Mouse (Mus musculus) hindbrain, embryonic 13.5 days (tissue): ENCODE data around the gene AI597479. TPM values are rescaled to one million over a fixed set of nuclear protein-coding genes. Genes with fewer than 3 reads are reported as not detected.

Source experiments
- ATAC-seq: fragments of 200-750 bp; cut with Nextera tagmentation; 2 replicates; pipeline ENCODE4 v1.8.0; 2017; ENCODE audit warnings: moderate TSS enrichment; ENCODE audit not compliant: low FRiP score
- H3K27ac ChIP-seq: fragments of 300-500 bp; sonication (generic); 2 replicates; pipeline ENCODE4 v1.5.1; 2015; ENCODE audit warnings: inconsistent platforms, mild to moderate bottlenecking, moderate library complexity
- H3K27me3 ChIP-seq: fragments of 300-500 bp; sonication (generic); 2 replicates; pipeline ENCODE4 v1.6.1; 2015; ENCODE audit warnings: mild to moderate bottlenecking, inconsistent platforms
- H3K36me3 ChIP-seq: fragments of 300-500 bp; sonication (generic); 2 replicates; pipeline ENCODE4 v1.6.1; 2015; ENCODE audit warnings: mild to moderate bottlenecking, inconsistent platforms
- H3K4me1 ChIP-seq: fragments of 300-500 bp; sonication (generic); replicated peaks from 2 replicates; pipeline ENCODE4 v1.6.1; 2015; ENCODE audit warnings: inconsistent platforms
- H3K4me2 ChIP-seq: fragments of 300-500 bp; sonication (generic); 2 replicates; pipeline ENCODE4 v1.6.1; 2015; ENCODE audit warnings: inconsistent platforms, mild to moderate bottlenecking, moderate library complexity
- H3K4me3 ChIP-seq: fragments of 300-500 bp; sonication (generic); 2 replicates; pipeline ENCODE4 v1.5.1; 2015; ENCODE audit warnings: mild to moderate bottlenecking, inconsistent platforms
- H3K9ac ChIP-seq: fragments of 300-500 bp; sonication (generic); 2 replicates; pipeline ENCODE4 v1.6.1; 2015; ENCODE audit warnings: mild to moderate bottlenecking, inconsistent platforms
- H3K9me3 ChIP-seq: fragments of 300-500 bp; sonication (generic); 2 replicates; pipeline ENCODE4 v1.6.1; 2016; ENCODE audit warnings: inconsistent platforms
- WGBS: fragments of 180-500 bp; shearing (Covaris S2); methylation state at CpG from one replicate; pipeline ENCODE4 v1.1.7; 2015; 5-methylcytosine and 5-hydroxymethylcytosine counted together
- polyA plus RNA-seq: library from polyadenylated mRNA; unstranded; fragments of >200 nt; fragmentation: Nextera tagmentation; extraction: Ambion mirVana; gene quantifications from 2 replicates; pipeline ENCODE4 v1.2.1, GENCODE M21; 2015

Gene AI597479
- polyA plus RNA-seq, 1 experiment from 2014 or later, result 48.3 TPM

DNA sequence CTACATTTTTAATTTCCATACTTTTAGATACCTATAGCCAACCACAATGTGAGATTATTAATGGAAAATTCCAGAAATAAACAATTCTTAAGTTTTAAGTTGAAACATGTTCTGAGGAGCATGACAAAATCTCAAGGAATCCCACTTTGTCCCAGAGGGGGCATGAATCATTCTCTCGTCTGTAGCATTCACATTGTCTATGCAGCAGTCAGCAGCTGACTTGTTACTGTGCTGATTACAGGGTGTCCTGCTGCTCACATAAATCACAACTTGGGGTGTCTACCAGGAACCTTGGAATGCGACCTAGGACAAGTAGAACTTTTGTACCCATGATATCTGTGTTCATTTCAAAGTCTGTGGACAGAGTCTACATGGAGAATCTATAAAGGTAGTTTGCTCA lies 49.0 kb downstream of the AI597479 start:
- Histone ChIP-seq H3K27me3 (no peaks in the 10 kb centered on the region), H3K4me1 (no peaks in the 10 kb centered on the region), H3K27ac (no peak overlapping the region), H3K9ac (no peak overlapping the region), H3K36me3 (0 out of 2 replicates have a peak, but pooled peaks cover 2% of the 10 kb centered on the region), H3K9me3 (no peaks in the 10 kb centered on the region), H3K4me2 (no peak overlapping the region), H3K4me3 (no peak overlapping the region)
- WGBS, result 71% methylated on average over 2 of the region's 2 CpGs
- no peak for ATAC-seq

DNA sequence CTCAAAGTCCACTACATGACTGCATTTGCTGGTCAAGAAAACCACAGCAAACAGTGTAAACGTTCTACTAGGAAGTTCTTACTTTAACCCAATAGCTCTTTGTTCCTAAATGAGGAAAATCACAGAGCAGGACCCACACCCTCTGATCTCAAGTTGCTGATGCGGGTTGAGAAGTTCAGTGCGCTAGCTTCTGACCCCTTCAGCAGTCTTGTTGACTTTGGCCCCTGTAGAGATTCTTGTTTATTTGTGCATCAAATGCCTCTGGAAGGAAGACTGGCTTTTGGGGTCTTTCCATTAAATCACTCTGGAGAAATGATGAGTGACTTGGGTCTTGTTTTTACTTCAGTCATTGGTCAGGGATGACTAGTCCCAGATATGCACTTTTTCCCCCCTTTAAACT lies 51.7 kb downstream of the AI597479 start:
- H3K27me3 ChIP-seq, result no peaks in the 10 kb centered on the region
- H3K36me3 ChIP-seq, result peaks cover 6% of the 10 kb centered on the region; the same call in 1 of the 2 replicates
- H3K9ac ChIP-seq, result no peak overlapping the region
- H3K27ac ChIP-seq, result no peak overlapping the region
- H3K4me3 ChIP-seq, result no peak overlapping the region
- no peaks in the 10 kb centered on the region for H3K4me1 ChIP-seq
- WGBS, result 77% methylated on average over 3 of the region's 3 CpGs
- ATAC-seq, result no peak
- no peaks in the 10 kb centered on the region for H3K9me3 ChIP-seq
- no peak overlapping the region for H3K4me2 ChIP-seq

DNA sequence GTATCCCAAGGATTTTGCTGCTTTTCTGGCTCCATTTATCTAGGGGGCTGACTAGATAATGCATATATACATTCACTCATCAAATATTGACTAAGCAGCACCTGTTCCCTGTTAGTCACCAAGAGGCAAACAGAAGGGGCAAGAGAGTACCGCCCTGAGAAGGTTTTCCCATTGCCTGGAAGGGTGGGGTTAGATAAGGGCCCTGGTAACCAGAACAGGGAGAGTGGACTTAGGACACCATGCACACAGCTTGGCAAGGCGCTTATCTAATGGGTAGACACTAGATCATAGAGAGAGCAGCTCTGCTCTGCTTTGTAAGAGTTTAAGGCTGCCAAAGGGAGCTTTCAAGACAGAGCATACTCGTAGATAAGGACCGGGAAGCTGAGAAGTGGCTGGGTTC lies 54.1 kb downstream of the AI597479 start:
- Histone ChIP-seq H3K4me2 (no peak overlapping the region), H3K9me3 (no peaks in the 10 kb centered on the region), H3K4me3 (no peak overlapping the region), H3K27ac (no peak overlapping the region), H3K9ac (no peak overlapping the region), H3K27me3 (no peaks in the 10 kb centered on the region), H3K4me1 (no peaks in the 10 kb centered on the region), H3K36me3 (peaks cover 6% of the 10 kb centered on the region; the same call in 1 of the 2 replicates)
- WGBS, result 92% methylated on average over 4 of the region's 4 CpGs
- no peak for ATAC-seq

DNA sequence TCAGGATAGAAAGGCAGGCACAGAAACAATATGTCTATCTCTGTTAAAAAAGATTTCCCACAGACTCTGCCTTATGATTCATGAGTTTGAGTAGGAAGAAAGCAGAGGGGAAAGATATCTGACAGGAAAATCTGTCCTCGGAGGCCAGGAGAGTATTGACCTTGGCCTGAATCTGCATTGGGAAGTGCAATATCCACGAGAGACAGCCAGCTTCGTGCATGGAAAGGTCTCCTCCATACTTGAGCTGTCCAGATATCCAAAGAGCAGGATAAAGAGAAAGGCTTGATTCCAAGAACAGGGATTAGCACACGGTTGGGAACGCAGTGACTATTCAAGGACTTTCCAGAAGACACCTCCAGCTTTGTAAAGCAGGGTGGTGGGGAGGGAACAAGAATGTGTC lies 55.0 kb downstream of the AI597479 start:
- WGBS, result 89% methylated on average over 5 of the region's 5 CpGs
- peaks cover 6% of the 10 kb centered on the region; the same call in 1 of the 2 replicates for H3K36me3 ChIP-seq
- no peaks in the 10 kb centered on the region for H3K4me1 ChIP-seq
- H3K9me3 ChIP-seq, result no peaks in the 10 kb centered on the region
- H3K9ac ChIP-seq, result no peak overlapping the region
- H3K4me2 ChIP-seq, result no peak overlapping the region
- no peak overlapping the region for H3K27ac ChIP-seq
- no peaks in the 10 kb centered on the region for H3K27me3 ChIP-seq
- H3K4me3 ChIP-seq, result no peak overlapping the region
- no peak for ATAC-seq

DNA sequence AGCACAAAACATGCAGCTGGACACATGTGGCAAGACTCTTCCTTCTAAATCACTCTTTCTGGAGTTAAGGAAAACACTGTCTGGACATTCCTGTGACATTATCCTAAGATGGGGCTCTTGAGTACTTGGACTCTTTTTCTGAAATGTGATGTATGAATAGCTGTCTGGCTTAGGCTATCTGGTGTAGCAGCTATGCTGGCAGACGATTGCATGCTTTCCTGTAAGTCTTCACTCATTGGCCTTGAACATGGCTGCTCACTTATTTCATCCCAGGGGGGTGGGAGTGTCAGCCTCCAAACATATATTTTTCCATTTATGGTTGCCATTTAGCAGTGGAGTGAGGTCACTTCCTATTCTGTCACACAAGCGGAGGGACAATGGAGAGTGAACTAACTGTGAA lies 56.0 kb downstream of the AI597479 start:
- no peak for ATAC-seq
- 76% methylated on average over 2 of the region's 2 CpGs for WGBS
- peaks cover 6% of the 10 kb centered on the region; the same call in 1 of the 2 replicates for H3K36me3 ChIP-seq

DNA sequence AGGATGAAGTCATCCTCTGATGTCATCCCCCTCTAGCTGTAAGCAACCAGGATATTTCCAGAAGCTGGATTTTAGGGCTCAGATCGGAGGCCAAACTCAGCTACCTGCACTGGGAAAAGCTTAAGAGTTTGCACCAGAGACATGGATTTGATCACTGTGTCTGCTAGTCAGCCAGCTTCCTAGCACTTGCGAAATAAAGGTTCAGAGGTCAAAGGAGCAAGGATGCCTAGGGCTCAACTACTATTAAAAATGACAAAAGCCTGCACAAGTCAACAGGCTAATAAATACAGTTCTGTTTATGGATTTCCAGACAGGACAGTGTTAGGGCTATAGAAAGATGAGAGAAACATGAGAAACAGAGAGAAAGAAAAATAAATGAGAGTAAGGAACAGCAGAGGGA lies 59.4 kb downstream of the AI597479 start:
- H3K9me3 ChIP-seq, result no peaks in the 10 kb centered on the region
- no peak overlapping the region for H3K9ac ChIP-seq
- H3K36me3 ChIP-seq, result no peaks in the 10 kb centered on the region
- no peak for ATAC-seq
- H3K4me2 ChIP-seq, result no peak overlapping the region
- 0 out of 2 replicates have a peak, but pooled peaks cover 7% of the 10 kb centered on the region for H3K27me3 ChIP-seq
- H3K27ac ChIP-seq, result no peak overlapping the region
- 88% methylated on average over 2 of the region's 2 CpGs for WGBS
- no peak overlapping the region for H3K4me3 ChIP-seq
- peaks cover 14% of the 10 kb centered on the region; the same call in 1 of the 2 replicates for H3K4me1 ChIP-seq

More for the DNA sequence above, 56.0 kb downstream of the AI597479 start:
- Histone ChIP-seq H3K4me3 (no peak overlapping the region), H3K9ac (no peak overlapping the region), H3K27ac (no peak overlapping the region), H3K4me1 (0 out of 2 replicates have a peak, but pooled peaks cover 4% of the 10 kb centered on the region), H3K27me3 (no peaks in the 10 kb centered on the region), H3K9me3 (no peaks in the 10 kb centered on the region), H3K4me2 (no peak overlapping the region)

DNA sequence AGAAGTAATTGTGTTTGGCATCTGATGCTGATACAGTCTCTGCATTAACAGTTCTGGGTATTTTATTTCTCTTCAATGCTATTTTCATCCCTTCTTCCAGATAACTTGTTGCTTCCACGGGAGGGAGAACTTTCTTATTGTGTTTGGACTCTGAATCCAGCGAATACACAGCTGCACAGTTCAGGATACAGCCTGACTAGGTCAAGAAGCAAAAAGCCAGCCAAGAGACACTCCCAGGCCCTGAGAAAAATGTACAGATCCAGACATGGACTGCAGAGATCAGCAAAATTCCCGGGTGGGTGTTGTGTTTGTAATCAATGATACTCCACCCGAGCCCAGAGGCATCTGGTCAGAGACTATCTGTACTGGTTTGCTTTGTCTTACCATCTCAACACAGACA lies 60.9 kb downstream of the AI597479 start:
- no peaks in the 10 kb centered on the region for H3K9me3 ChIP-seq
- H3K36me3 ChIP-seq, result no peaks in the 10 kb centered on the region
- H3K27ac ChIP-seq, result no peak overlapping the region
- no peak for ATAC-seq
- no peak overlapping the region for H3K9ac ChIP-seq
- peaks cover 25% of the 10 kb centered on the region; the same call in 1 of the 2 replicates for H3K4me1 ChIP-seq
- peaks cover 9% of the 10 kb centered on the region; the same call in 1 of the 2 replicates for H3K27me3 ChIP-seq
- 71% methylated on average over 4 of the region's 4 CpGs for WGBS
- H3K4me2 ChIP-seq, result no peak overlapping the region
- H3K4me3 ChIP-seq, result no peak overlapping the region

DNA sequence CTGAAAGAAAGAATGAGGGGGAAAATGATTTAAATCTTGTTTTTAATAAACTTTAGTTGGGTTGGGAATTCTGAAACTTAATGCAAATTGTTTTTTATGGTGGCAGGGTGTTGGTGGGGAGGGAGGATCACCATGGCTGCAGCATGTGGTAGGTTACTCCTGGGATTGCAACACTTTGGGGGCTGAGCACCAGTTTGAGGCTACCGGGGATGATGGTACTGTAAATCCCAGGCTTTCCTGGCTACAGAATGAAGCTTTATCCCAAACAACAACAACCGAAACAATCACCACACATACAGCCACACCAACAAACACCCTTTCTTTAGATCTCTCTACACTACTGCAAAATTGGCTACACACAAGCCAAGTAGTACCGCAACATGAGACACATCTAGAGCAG lies 63.9 kb downstream of the AI597479 start:
- H3K27me3 ChIP-seq, result peaks cover 13% of the 10 kb centered on the region; the same call in 1 of the 2 replicates
- no peak for ATAC-seq
- H3K9ac ChIP-seq, result no peak overlapping the region
- no peaks in the 10 kb centered on the region for H3K9me3 ChIP-seq
- H3K4me3 ChIP-seq, result peak overlapping the region; percentile 63; the same call in 1 of the 2 replicates
- peaks cover 25% of the 10 kb centered on the region; the same call in 1 of the 2 replicates for H3K4me1 ChIP-seq
- WGBS, result 86% methylated on average over 3 of the region's 3 CpGs
- no peak overlapping the region for H3K27ac ChIP-seq
- H3K36me3 ChIP-seq, result no peaks in the 10 kb centered on the region
- H3K4me2 ChIP-seq, result peak overlapping the region; percentile 79

DNA sequence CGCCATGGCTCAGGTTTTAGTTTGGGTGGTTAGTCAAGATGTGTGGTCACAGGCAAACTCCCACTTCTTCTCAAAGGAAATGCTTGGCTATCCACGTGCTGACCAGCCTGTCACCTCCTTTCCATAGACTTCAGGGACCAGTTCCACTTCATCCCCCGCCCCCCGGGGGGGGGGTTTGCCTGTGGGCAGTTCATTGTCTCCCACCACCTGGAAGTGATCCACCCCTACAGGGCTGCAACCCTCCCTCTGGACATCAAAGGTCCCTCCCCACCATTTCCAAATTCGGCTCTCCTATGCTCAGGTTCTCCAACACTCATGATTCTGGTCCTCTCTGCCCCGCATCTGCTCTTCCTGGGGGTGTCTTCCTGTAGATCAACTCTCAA lies 64.6 kb downstream of the AI597479 start:
- Histone ChIP-seq H3K4me1 (peaks cover 25% of the 10 kb centered on the region; the same call in 1 of the 2 replicates), H3K4me2 (peak overlapping the region; percentile 79), H3K27me3 (peaks cover 13% of the 10 kb centered on the region; the same call in 1 of the 2 replicates), H3K9ac (peak overlapping the region; percentile 84), H3K9me3 (no peaks in the 10 kb centered on the region), H3K4me3 (peak overlapping the region; percentile 63), H3K36me3 (no peaks in the 10 kb centered on the region), H3K27ac (peak overlapping the region; percentile 73; the same call in 1 of the 2 replicates)
- ATAC-seq, result peak; percentile 55; the same call in 1 of the 2 replicates
- 4% methylated on average over 6 of the region's 6 CpGs for WGBS

DNA sequence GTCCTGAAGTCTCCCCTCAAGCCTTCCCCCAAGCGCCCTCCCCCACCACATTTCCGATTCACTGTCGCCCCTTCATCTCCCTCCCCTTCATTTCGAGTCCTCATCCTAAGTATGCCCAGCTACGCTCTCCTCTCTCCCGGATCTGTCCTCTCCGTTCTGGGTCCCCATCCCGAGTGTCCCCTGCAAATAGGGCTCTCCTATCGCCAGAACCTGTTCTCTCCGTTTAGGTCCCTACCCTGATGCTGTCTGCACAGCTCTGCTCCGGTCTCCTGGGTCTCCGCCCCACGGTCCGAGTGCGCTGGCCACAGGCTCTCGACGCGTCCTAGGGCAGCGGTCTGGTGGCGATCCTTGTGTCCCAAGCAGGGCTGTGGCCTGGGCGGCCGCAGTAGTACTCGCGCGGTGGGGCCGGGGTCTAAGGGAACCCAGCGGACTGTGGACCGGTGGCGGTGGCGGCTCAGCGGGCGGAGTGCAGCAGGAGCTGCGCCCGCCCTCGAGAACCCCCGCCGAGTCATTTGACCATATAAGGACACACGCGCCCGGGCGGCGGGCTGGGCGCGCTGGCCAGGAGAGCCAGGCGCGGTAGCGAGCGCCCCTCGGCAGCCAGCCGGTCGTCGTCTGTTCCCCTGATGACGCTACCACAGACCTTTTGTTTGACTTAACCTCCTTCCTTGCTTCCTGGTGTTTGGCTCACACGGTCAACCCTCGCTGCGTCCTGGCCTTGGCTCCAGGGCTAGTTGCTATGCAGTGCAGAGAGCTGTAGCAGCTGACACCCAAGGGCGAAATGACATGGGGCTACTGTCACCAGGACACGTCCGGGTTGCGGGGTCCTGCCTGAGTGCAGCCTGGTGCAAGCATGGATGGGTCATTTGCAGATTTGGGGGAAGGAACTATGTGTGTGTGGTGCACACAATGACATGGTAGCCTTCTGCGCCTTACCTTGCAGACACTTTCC lies 65.2 kb downstream of the AI597479 start:
- Histone ChIP-seq H3K4me3 (peak overlapping the region; percentile 63), H3K9ac (peak overlapping the region; percentile 84), H3K27me3 (peaks cover 13% of the 10 kb centered on the region; the same call in 1 of the 2 replicates), H3K27ac (peak overlapping the region; percentile 73), H3K9me3 (no peaks in the 10 kb centered on the region), H3K4me1 (peaks cover 25% of the 10 kb centered on the region; the same call in 1 of the 2 replicates), H3K4me2 (peak overlapping the region; percentile 79), H3K36me3 (no peaks in the 10 kb centered on the region)
- WGBS, result 4% methylated on average over 61 of the region's 61 CpGs
- ATAC-seq, result peak; percentile 95

DNA sequence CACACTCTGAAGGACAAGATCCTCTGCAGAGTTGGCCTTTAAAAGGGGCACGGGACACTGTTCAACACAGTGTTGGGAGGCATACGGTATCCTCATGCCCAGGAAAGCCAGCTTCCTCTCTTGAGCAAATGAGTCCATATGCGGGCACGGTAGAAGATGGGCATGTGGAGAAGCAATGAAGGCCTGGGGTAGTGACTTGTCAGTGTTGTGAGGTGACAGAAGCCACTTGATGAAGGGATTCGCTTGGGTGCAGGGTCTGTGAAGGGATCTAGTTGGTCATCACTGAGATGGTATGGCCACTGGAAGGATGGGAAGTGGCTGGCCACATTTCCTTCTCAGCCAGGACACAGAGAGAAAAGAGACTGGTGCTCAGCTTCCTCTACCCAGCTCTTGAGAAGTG lies 66.1 kb downstream of the AI597479 start:
- Histone ChIP-seq H3K9me3 (no peaks in the 10 kb centered on the region), H3K4me3 (no peak overlapping the region), H3K4me2 (no peak overlapping the region; the same call in 1 of the 2 replicates)

More for the DNA sequence above, 66.1 kb downstream of the AI597479 start:
- Histone ChIP-seq H3K27me3 (peaks cover 13% of the 10 kb centered on the region; the same call in 1 of the 2 replicates), H3K9ac (no peak overlapping the region), H3K36me3 (no peaks in the 10 kb centered on the region), H3K27ac (no peak overlapping the region), H3K4me1 (peaks cover 21% of the 10 kb centered on the region; the same call in 1 of the 2 replicates)
- 94% methylated on average over 5 of the region's 5 CpGs for WGBS
- no peak for ATAC-seq
